Mouse (Mus musculus) kidney, adult 18-20 months (tissue): ENCODE results near the gene Gm38431.
A peak's percentile ranks its signal among the peaks of the same experiment; 100 is the strongest.

Experiments
- DNase-seq: peaks from one replicate; pipeline ENCODE4 v3.0.0; 2021

Gene Gm38431

DNA sequence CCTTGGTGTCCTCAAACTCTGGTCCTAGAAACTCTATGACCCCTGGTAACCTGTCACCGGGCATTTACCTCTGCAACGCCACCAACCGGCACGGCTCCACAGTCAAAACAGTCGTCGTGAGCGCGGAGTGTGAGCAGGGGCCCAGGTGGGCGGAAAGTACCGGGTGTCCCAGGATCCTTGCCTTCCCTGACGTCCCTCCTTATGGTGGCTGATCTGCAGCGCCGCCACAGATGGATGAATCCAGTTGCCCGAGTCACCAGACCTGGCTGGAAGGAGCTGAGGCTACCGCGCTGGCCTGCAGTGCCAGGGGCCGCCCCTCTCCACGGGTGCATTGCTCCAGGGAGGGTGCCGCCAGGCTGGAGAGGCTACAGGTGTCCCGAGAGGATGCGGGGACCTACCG, 55.1 kb downstream of the Gm38431 start:
- no peak for DNase-seq

DNA sequence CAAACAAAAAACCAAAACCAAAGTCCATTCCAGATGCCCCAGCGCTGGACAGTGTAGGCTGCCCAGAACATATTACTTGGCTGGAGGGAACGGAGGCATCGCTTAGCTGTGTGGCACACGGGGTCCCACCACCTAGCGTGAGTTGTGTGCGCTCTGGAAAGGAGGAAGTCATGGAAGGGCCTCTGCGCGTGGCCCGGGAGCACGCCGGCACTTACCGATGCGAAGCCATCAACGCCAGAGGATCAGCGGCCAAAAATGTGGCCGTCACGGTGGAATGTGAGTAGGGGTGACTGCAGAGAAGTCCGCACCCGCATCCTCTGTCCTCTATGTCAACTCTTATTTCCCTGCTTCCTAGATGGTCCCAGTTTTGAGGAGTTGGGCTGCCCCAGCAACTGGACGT, 55.6 kb downstream of the Gm38431 start:
- DNase-seq, result no peak

DNA sequence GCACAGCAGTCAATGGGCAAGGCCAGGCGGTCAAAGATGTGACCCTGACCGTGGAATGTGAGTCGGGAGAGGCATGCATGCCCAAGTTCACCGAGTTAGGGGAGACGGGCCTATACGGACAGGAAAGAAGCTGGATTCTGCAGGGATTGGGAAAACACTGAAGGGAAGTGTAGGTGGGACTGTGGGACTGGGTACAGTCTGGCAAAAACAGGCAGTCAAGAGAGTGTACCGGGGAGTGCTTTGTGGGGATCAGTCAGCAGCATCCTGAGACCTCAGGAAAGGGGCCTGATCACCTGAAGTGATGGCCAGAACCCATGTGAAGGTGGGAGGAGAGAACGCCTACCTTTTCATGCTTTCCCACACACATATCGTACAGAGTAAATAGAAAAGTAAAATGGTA, 56.2 kb downstream of the Gm38431 start:
- DNase-seq, result no peak

DNA sequence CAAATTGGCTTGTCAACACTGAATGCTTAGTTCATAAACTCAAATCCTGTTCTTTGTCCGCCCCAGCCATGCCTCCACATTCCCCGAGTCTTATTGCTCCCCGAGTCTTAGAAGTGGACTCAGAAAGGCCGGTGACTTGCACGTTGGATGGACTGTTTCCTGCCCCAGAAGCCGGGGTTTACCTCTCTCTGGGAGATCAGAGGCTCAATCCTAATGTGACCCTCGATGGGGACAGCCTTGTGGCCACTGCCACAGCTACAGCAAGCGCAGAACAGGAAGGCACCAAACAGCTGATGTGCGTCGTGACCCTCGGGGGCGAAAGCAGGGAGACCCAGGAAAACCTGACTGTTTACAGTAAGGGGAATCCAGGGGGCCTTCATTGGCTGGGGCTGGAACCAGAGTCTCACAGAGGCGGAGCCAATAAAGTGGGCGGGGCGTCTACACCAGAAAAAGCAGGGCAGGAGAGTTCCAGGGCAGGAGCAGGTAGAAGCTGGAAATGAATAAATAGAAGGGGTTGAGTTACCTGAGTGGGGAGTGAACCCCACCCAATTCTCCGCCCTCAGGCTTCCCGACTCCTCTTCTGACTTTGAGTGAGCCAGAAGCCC, 57.2 kb downstream of the Gm38431 start:
- DNase-seq, result peak; percentile 25

DNA sequence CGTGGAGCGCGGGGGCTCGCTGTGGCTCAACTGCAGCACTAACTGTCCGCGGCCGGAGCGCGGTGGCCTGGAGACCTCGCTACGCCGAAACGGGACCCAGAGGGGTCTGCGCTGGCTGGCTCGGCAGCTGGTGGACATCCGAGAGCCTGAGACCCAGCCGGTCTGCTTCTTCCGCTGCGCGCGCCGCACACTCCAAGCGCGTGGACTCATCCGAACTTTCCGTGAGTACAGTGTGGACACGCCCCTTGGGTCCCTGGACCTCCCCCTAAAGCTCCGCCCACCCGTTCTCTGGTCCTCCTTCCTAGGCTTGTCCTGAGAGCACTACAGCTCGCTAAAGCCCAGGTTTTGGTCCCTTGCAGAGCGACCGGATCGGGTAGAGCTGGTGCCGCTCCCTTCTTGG, 58.7 kb downstream of the Gm38431 start:
- DNase-seq, result peak; percentile 93

DNA sequence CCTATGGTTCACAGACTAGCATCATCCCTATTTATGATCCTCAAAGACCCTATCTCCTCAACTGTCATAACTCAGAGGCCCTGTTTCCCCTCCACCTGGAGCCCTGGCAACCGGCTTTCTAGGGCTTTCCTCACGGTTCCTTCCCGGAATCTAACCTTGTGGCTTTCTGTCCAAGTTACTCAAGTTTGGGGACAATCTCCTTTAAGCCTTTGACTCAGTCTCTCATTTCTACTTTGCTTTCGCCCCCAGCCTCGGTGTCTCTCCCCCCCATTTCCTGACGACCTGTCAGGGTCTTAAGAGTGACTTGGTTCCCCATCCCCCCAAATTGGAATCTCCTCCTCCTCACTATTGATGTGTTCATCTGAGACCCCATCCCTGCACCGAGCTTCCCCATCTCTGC, 59.3 kb downstream of the Gm38431 start:
- no peak for DNase-seq

DNA sequence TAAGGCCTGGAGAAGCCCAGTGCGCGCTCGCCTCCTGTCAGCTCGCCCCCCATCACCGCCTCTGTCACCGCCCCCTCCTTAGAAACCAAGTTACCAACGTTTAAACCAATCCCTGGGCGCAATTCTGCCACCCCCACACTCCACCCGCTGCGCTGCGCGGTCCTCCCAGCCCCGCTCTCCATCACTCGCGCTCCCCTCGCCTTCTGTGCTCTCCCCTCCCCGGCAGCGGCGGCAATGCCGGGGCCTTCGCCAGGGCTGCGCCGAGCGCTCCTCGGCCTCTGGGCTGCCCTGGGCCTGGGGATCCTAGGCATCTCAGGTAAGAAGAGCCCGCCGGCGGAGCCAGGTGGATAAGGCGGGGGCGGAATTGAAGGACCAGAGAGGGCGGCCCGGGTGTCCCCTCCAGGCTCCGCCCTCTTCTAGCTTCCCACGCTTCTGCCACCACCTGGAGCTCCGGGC, 59.9 kb downstream of the Gm38431 start, which contains the start of gene Icam5:
Gene Icam5, plus strand, starts transcription at position 178 of the 456 bp plus-strand sequence.
- DNase-seq, result peak; percentile 32

DNA sequence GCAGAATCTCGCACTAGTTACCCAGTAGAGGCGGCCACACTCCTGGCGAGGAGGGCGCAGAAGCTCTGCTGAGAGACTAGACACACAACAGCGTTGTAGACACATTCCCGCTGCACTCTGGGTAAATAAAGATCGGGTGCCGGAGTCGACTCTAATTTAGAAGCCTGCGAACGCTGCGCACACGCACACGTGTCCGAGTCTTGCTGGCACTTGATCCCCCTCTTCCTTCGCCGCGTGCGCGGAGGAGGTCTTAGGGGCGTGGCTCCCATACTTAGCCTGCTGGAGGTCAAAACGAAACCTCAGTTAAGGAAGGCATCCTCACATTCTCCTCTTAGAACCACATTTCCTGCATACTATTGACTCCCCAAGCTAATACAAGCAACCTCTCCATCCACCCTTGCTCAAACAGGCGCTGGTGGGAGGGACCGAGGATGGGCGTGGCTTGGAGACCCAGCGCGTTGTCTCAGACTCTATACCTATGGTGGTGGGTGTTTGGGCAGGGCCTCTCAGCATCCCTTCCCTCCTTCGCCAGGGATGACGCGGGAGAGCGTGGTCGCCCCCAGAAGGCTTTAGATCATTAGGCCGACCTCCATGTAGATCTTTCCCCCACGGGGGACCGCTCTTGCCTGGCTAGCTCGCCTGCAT, 60.4 kb downstream of the Gm38431 start:
- peak; percentile 70 for DNase-seq

DNA sequence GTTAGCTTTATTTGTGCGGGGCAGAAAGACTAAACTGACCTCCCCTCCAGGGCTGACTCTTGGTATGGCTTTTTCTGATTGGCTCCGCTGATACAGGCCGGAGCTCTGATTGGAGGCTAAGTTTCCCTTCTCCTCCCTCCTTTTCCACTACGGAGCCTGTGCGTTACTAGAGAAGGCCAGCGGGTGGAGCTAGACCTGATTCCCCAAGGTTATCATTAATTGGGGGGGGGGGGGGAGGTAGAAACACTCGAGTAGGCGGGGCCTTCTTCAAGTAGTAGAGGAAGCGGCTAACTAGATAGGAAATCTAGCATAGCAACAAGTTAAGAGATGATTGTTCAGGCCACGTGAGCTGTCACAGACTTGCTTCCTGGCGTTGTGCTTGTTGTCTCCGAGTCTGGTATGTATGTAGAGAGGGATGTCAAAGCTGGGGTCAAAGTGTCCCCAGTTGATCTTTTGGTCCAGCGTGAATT, 61.0 kb downstream of the Gm38431 start:
- DNase-seq, result peak; percentile 88

DNA sequence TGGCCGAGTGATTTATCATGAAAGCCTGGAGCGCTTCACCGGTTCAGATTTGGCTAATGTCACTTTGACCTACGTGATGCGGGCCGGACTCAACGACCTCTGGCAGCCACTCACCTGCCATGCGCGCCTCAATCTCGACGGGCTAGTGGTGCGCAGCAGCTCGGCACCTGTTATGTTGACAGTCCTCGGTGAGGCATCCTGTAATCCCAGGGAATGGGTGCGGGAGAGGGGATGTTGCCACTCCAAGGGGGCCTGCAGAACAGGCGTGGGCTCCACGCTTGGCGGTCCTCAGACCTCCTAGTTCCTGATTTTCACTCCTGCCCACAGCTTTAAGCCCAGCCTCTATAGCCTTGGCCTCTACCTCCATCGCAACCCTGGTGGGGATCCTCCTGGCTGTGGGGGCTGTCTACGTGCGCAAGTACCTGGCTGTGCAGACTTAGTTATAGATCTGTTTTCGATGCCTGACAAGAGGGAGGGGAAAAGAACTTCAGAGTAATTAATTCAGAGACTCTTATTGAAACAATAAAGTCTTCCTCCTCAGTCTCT, 61.7 kb downstream of the Gm38431 start:
- DNase-seq, result no peak

DNA sequence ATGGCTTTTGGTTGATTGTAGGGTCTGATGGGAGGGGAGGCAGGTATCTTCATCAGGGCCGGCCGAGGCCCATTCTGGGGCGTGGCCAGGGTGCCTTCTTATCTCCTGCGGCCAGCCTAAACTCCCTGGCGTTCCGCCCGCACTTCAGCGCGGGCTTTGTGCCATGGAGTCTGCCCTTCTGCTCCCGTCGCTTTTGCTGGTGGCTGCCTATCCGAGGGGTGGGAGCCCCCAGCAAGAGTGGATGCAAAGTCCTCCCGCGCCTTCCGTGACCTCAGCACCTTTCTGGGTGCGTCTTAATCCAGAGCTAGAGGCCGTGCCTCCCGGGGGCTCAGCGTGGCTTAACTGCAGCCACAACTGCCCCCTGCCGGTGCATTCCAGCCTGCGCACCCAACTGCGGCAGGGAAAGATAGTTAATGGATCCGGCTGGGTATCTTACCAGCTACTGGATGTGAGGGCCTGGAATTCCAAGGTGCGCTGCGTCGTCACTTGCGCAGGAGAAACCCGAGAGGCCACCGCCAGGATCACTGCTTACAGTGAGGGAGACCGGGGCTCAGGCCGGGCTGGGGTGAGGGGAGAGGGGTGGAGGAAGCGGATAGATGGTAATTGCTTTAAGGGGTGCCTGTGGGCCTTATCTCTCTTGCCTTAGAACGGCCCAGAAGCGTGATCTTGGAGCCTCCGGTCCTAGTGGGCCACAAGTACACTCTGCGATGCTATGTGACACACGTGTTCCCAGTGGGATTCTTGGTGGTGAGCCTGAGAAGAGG, 62.3 kb downstream of the Gm38431 start, which contains the start of gene Icam4:
Gene Icam4, plus strand, starts transcription at position 83 of the 764 bp plus-strand sequence.
- DNase-seq, result peak; percentile 88

DNA sequence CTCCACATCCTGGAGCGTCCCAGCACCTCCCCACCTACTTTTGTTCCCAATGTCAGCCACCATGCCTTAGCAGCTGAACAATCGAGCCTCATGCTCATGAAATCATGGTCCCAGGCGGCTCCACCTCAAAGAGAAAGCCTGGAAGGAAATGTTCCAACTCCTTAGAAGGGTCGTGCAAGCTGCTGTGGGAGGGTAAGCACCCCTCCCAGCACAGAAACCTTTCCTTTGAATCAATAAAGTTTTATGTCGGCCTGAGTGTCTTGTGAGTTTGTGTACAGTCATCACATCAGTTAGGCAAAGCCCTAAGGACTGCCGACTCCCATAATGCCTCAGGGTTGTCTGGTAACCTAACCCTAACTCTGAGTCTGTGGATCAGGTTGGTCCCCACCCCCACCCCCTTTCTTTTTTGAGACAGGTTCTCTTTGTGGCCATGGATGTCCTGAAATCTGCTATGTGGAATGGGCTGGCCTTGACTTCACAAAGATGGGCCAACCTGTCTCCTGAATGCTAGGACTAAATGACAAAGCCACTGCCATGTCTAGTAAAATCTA, 63.2 kb downstream of the Gm38431 start:
- no peak for DNase-seq

DNA sequence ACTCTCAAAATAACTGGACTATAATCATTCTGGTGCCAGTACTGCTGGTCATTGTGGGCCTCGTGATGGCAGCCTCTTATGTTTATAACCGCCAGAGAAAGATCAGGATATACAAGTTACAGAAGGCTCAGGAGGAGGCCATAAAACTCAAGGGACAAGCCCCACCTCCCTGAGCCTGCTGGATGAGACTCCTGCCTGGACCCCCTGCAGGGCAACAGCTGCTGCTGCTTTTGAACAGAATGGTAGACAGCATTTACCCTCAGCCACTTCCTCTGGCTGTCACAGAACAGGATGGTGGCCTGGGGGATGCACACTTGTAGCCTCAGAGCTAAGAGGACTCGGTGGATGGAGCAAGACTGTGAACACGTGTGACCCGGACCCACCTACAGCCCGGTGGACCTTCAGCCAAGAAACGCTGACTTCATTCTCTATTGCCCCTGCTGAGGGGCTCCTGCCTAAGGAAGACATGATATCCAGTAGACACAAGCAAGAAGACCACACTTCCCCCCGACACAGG, 64.0 kb downstream of the Gm38431 start:
- DNase-seq, result no peak

DNA sequence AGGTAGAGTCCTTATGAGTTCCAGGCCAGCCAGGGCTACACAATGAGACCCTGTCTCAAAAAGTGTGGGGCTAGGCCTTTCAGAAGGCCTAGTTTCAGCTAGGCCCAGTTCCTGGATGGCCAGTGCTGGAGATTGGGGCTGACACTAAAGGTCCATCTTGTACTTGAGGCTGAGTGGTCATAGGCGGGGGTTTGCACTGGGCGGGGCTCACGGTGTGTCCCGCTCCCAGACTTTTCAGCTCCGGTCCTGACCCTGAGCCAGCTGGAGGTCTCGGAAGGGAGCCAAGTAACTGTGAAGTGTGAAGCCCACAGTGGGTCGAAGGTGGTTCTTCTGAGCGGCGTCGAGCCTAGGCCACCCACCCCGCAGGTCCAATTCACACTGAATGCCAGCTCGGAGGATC, 64.9 kb downstream of the Gm38431 start:
- DNase-seq, result no peak

DNA sequence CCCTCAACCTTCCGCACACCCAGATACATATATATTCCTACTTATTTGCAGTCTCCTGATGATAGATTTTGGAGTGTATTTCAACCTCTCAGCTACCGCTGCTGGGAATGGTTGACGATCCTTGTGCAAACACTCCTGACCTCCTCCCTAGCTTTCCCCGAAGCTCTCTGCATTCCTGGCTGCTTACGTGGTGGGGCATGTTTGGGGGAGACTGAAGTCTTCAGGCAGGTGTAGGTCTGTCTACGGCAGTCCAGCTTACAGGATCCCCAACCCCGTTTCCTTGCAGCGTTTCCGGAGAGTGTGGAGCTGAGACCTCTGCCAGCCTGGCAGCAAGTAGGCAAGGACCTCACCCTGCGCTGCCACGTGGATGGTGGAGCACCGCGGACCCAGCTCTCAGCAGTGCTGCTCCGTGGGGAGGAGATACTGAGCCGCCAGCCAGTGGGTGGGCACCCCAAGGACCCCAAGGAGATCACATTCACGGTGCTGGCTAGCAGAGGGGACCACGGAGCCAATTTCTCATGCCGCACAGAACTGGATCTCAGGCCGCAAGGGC, 66.5 kb downstream of the Gm38431 start:
- DNase-seq, result no peak

DNA sequence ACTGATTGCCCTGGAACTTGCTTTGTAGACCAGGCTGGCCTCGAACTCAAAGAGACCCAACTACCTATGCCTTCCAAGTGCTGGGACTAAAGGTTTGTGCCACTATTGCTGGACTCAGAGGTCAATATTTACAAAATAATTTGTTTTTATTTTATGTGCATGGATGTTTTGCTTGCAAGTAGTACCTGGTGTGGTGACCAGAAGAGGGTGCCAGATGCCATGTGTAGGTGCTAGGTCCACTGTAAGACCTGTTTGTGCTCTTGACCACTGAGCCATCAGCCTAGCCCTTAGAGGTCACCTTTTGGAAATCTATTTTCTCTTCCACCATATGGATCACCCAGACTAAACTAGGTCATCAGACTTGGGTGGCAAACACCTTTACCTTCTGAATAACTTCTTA, 69.1 kb downstream of the Gm38431 start:
- DNase-seq, result no peak

DNA sequence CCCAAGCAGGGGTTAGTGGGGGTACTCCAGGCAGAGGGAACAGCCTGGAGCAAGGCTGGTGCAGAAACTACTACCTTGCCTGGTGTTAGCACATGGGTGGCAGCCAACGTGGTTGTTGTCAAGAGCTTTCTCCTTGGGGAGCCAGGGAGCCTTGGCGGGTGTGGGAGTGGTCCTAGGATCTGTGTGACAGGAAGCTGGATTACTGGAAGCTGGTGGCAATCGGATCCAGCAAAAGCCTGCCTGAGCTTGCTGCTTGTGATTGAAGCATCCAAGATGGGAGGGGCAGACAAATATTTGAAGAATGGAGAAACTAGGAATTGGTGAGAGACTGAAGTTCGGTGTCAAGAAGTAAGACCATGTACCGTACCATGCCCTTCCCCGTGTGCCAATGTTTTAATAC, 69.5 kb downstream of the Gm38431 start:
- no peak for DNase-seq

DNA sequence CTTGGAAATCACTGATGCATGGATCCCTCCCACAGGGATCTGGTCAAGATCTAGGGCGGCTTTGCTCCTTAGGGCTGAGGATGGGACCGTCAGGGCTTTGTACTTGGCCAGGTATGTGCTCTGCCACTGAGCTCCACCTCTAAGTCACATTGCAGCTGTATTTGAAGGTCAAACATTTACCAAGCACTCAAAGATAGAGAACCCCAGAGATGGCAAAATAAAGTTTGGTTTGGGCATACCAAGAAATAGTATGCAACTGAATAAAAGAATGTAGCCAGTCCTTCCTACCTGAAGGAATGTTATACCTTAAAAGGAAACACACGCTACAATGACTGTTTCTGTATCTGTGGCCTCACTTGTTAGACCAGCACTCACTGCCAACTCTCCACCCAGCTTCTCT, 70.4 kb downstream of the Gm38431 start:
- no peak for DNase-seq

DNA sequence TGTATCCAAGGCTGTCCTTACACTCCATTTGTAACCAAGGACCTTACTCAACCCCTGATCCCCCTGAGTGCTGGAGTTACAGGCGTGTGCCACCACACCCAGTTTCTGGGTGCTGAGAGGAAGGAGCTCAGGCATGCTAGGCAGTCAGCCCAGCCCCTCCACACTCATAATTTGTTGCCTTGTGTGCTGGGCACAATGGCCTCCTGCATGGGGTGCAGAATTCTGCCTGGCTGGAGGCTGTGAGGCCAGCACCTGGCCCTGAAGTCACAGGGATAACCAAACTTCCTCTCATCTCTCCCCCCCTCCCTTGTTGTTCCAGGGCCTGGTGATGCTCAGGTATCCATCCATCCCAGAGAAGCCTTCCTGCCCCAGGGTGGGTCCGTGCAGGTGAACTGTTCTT, 73.2 kb downstream of the Gm38431 start:
- DNase-seq, result no peak
